Mouse (Mus musculus) forebrain, embryonic 10.5 days (tissue): ENCODE results near the gene Vmn2r52. TPM values are rescaled to one million over a fixed set of nuclear protein-coding genes. Genes with fewer than 3 reads are reported as not detected.
"Not testable (repeated sequence)": the region's sequence is repeated elsewhere in the genome, so short reads cannot be mapped to it uniquely, and the experiment has no call there.

ENCODE experiments used
- DNase-seq: peaks from one replicate; pipeline ENCODE4 v3.0.0-alpha.2; 2017; ENCODE audit warnings: low spot score; ENCODE audit errors: extremely low spot score
- H3K27ac ChIP-seq: fragments of 300-500 bp; sonication (generic); 2 replicates; pipeline ENCODE4 v1.5.1; 2016; ENCODE audit warnings: mild to moderate bottlenecking
- H3K27me3 ChIP-seq: fragments of 300-500 bp; sonication (generic); 2 replicates; pipeline ENCODE4 v1.6.1; 2016; ENCODE audit warnings: mild to moderate bottlenecking; ENCODE audit not compliant: poor library complexity, severe bottlenecking
- H3K36me3 ChIP-seq: fragments of 300-500 bp; sonication (generic); replicated peaks from 2 replicates; pipeline ENCODE4 v1.6.1; 2016; ENCODE audit warnings: mild to moderate bottlenecking, moderate library complexity
- H3K4me1 ChIP-seq: fragments of 300-500 bp; sonication (generic); 2 replicates; pipeline ENCODE4 v1.6.1; 2016
- H3K4me3 ChIP-seq: fragments of 300-500 bp; sonication (generic); 2 replicates; pipeline ENCODE4 v1.5.1; 2016; ENCODE audit warnings: mild to moderate bottlenecking, moderate library complexity
- H3K9me3 ChIP-seq: fragments of 300-500 bp; sonication (generic); 2 replicates; pipeline ENCODE4 v1.6.1; 2016; ENCODE audit warnings: mild to moderate bottlenecking, moderate library complexity
- WGBS: fragments of 180-500 bp; shearing (Covaris S2); methylation state at CpG from one replicate; pipeline ENCODE4 v1.1.7; 2016; 5-methylcytosine and 5-hydroxymethylcytosine counted together
- polyA plus RNA-seq: library from polyadenylated mRNA; unstranded; fragments of >200 nt; fragmentation: Nextera tagmentation; extraction: Ambion mirVana; gene quantifications from 2 replicates; pipeline ENCODE4 v1.2.1, GENCODE M21; 2016

Gene Vmn2r52
- not detected in 2 replicates for polyA plus RNA-seq

DNA sequence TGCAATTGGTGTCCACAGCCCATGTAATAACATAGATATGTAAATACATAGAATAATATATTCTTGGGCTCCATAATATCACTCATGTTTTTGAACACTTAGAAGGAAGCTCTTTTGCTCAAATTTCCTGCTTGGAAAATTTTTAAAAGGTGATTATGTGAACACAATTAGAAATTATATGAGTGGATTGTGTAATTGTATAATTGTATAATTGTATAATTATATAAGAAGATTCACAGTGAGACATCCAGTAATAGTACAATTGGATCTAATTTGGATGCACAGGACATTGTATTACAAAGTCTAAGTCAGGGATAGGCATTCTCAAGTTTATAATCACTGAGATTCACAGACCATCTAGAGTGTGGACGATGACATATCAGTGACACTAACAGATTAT, at the start of gene Vmn2r52:
Vmn2r52 (minus strand) TSS at position 101 of the 400 bp plus-strand sequence.
- H3K4me1 ChIP-seq = no peaks in the 10 kb centered on the region
- no peak within 1 kb of the TSS for H3K27ac ChIP-seq
- no peaks in the 10 kb centered on the region for H3K27me3 ChIP-seq
- H3K4me3 ChIP-seq = no peak within 1 kb of the TSS
- H3K9me3 ChIP-seq = peaks cover 45% of the 10 kb centered on the region
- no peak for DNase-seq
- H3K36me3 ChIP-seq = no peaks in the 10 kb centered on the region
- 89% methylated on average over 1 of the region's 1 CpGs for WGBS

DNA sequence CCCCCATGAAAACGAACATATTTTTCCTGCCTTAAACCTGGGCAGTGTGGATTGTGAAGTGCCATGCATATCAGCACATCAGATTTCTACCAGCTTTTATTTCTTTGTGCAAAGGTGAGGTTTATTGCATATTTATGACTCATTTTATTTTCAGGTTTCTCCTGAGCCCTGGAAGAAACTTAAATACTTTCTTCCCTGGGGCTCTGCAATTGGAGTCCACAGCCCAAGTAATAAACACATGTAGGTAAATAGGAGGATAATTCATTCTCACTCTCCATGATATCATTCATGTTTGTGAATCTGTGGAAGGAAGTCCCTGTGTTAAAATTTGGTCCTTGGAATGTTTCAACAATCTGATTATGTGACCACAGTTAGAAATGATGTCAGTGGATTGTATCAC, 70.7 kb downstream of the Vmn2r52 start, which contains the start of gene Vmn2r51:
Vmn2r51 (minus strand) TSS at position 101 of the 400 bp plus-strand sequence.
- H3K27me3 ChIP-seq, DNase-seq, H3K27ac ChIP-seq, H3K4me1 ChIP-seq, H3K36me3 ChIP-seq, H3K4me3 ChIP-seq: not testable (repeated sequence)
- WGBS = 71% methylated on average over 1 of the region's 1 CpGs
- peaks cover 25% of the 10 kb centered on the region for H3K9me3 ChIP-seq

Other genes starting within 250 kb of the Vmn2r52 start
- not detected in 2 replicates for gene Vmn2r48, start 223.0 kb downstream of the Vmn2r52 start, polyA plus RNA-seq
- gene Vmn2r49, start 184.3 kb downstream of the Vmn2r52 start, polyA plus RNA-seq = not detected in 2 replicates
- not detected in 2 replicates for gene Vmn2r50, start 123.3 kb downstream of the Vmn2r52 start, polyA plus RNA-seq
- gene Vmn2r51, start 70.8 kb downstream of the Vmn2r52 start, polyA plus RNA-seq = not detected in 2 replicates
- gene Vmn1r66, start 101.4 kb upstream of the Vmn2r52 start, polyA plus RNA-seq = not detected in 2 replicates